Mouse (Mus musculus) small intestine, adult 2 months (tissue): Measurements from ENCODE around the gene Gm5737. TPM values are rescaled to one million over a fixed set of nuclear protein-coding genes. Genes with fewer than 3 reads are reported as not detected.

ENCODE experiments used
- H3K27ac ChIP-seq: fragments of 200-500 bp; 2 replicates; pipeline ENCODE4 v1.5.1; 2012; ENCODE audit warnings: low read depth, low read length, control low read depth, inconsistent platforms; ENCODE audit not compliant: insufficient read depth
- H3K27me3 ChIP-seq: fragments of 200-500 bp; 2 replicates; pipeline ENCODE4 v1.6.1; 2012; ENCODE audit warnings: mild to moderate bottlenecking, moderate library complexity, low read length, inconsistent platforms; ENCODE audit not compliant: control insufficient read depth, insufficient read depth
- H3K36me3 ChIP-seq: fragments of 200-500 bp; 2 replicates; pipeline ENCODE4 v1.6.1; 2012; ENCODE audit warnings: mild to moderate bottlenecking, low read length, control low read depth, inconsistent platforms; ENCODE audit not compliant: control insufficient read depth, insufficient read depth
- H3K4me1 ChIP-seq: fragments of 200-500 bp; 2 replicates; pipeline ENCODE4 v1.6.1; 2012; ENCODE audit warnings: low read length, inconsistent platforms, mixed read lengths; ENCODE audit not compliant: control insufficient read depth, insufficient read depth, insufficient read length
- H3K4me3 ChIP-seq: fragments of 200-500 bp; 2 replicates; pipeline ENCODE4 v1.5.1; 2012; ENCODE audit warnings: low read depth, mild to moderate bottlenecking, control low read depth, inconsistent platforms, low read length, moderate library complexity
- CTCF ChIP-seq: fragments of 200-500 bp; IDR thresholded peaks from 2 replicates; pipeline ENCODE4 v1.5.1; 2012; ENCODE audit warnings: low read depth, mild to moderate bottlenecking, control low read depth, inconsistent platforms, low read length, moderate library complexity, mixed read lengths; ENCODE audit not compliant: insufficient replicate concordance, insufficient read length; ENCODE audit errors: extremely low read depth
- POLR2A ChIP-seq: fragments of 200-500 bp; IDR thresholded peaks from 2 replicates; pipeline ENCODE4 v1.6.1; 2012; ENCODE audit warnings: low read depth, mild to moderate bottlenecking, control low read depth, inconsistent platforms, low read length, moderate library complexity
- WGBS: fragments of 180-500 bp; shearing (Covaris S2); methylation state at CpG from one replicate; pipeline ENCODE4 v1.1.7; 2018; 5-methylcytosine and 5-hydroxymethylcytosine counted together
- polyA plus RNA-seq: library from polyadenylated mRNA; depleted of rRNA; stranded (reverse); fragments of >200 nt; gene quantifications from 2 replicates; pipeline ENCODE4 v1.2.3, GENCODE M21; 2012; rRNA removed

Gene Gm5737
- polyA plus RNA-seq, 1 experiment, result not detected

DNA sequence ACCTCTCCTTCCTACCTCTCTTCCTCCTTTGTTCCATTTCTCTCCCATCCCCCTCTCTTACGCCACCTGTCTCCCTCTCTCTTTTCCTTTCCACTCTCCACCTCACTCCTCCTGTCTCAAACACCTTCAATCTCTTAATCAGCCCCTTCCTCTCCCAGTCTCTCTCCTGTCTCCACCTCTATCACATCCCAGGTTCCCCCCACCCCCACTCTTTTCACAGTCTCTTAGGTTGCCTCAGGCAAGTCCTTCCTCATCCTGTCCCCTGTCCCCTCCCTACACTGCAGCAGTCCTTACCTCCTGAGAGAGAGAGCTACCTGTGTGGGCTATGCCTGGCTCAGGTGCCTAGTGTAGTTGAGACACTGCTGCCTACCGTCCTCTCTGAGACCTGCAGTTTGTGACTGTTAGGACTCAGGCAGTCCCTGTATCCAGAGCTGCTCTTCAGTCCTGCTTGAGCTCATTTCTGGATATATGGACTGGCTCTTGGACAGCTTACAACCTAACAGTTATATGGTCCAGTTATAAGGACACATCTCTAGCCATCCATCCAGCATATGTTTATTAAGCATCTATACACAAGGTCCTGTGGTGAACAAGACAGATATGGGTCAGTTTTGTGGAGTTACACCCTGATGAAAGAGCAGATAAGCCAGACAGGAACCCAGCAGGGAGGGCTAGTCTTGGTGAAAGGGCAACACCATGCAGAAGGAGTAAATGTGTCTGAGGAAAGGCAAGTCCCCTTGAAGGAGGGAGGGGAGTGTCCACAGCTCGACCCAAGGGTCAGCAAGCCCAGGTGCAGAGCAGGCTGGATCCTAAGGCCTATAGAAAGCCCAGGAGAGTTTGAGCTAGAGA, 63.6 kb downstream of the Gm5737 start:
- Histone ChIP-seq H3K36me3 (peaks cover 7% of the 10 kb centered on the region), H3K27me3 (no peaks in the 10 kb centered on the region), H3K4me3 (no peak overlapping the region), H3K27ac (peak overlapping the region; percentile 69), H3K4me1 (peaks cover 23% of the 10 kb centered on the region)
- TF ChIP-seq CTCF (no peak), POLR2A (no peak; the same call in 1 of the 2 replicates)
- WGBS, result 41% methylated on average over 3 of the region's 3 CpGs

DNA sequence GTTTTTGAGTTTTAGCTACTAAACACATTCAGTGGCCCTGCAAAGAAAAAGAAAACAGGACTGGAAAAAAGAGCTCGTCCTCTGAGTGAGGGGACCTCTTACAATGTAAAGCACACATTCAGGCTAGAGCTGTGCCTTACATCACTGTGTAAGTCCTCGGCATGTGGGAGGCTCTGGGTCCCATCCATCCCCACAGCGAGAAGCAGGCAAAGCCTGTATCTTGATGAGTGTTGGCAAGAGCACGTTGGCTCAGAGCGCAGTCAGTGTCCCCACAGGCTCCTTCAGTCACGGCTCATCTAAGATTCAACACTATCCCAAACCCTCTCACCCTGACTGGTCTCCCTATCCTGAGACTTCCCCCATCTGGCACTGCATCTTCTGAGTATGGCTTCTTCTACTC, 66.1 kb downstream of the Gm5737 start:
- Histone ChIP-seq H3K27ac (no peak overlapping the region), H3K36me3 (peaks cover 9% of the 10 kb centered on the region), H3K4me1 (peaks cover 23% of the 10 kb centered on the region), H3K4me3 (no peak overlapping the region), H3K27me3 (no peaks in the 10 kb centered on the region)
- 90% methylated on average over 6 of the region's 6 CpGs for WGBS
- no peak for TF ChIP-seq POLR2A

DNA sequence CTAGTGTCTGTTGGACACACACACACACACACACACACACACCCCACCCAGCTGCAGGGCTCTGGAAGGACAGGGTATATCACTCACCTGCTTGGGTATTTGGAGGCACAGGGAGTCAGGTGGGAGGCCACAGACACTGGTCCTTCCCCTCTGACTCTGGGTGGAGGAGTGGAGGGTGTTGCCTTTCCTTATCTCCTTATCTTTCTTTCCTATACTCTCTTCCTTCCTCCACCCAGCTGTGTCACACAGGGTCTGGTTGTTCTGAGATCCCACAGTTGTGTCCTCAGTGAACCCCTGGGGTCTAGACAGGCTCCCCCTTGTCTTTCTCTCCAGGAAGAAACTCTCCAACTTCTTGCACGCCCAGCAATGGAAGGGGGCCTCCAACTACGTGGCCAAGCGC, 67.8 kb downstream of the Gm5737 start:
- 92% methylated on average over 3 of the region's 3 CpGs for WGBS
- TF ChIP-seq POLR2A (no peak), CTCF (no peak)

DNA sequence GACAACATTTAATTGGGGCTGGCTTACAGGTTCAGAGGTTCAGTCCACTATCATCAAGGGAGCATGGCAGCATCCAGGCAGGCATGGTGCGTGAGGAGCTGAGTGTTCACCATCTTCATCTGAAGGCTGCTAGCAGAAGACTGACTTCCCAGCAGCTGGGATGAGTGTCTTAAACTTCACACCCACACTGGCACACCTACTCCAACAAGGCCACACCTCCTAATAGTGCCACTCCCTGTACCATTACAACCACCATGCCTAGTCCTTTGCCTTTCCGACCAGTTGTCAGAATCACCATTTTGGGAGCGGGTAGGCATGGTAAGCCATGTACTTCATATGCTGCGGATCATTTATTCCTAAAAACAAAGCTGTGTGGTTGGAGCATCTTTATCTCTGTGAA, 68.6 kb downstream of the Gm5737 start:
- TF ChIP-seq POLR2A (no peak), CTCF (no peak)
- H3K4me1 ChIP-seq, result peaks cover 15% of the 10 kb centered on the region
- H3K27ac ChIP-seq, result no peak overlapping the region
- no peak overlapping the region for H3K4me3 ChIP-seq
- H3K36me3 ChIP-seq, result peaks cover 13% of the 10 kb centered on the region
- WGBS, result 81% methylated on average over 4 of the region's 4 CpGs
- H3K27me3 ChIP-seq, result no peaks in the 10 kb centered on the region

More for the DNA sequence above, 67.8 kb downstream of the Gm5737 start:
- H3K4me3 ChIP-seq, result no peak overlapping the region
- no peaks in the 10 kb centered on the region for H3K27me3 ChIP-seq
- H3K27ac ChIP-seq, result no peak overlapping the region
- peaks cover 21% of the 10 kb centered on the region for H3K4me1 ChIP-seq
- peaks cover 9% of the 10 kb centered on the region for H3K36me3 ChIP-seq

Other genes with a start within 250 kb of the Gm5737 start
- 40.2 and 62.7 TPM in 2 replicates for gene Uqcrc2, start 177.2 kb upstream of the Gm5737 start, polyA plus RNA-seq
- gene Pdzd9, start 142.0 kb upstream of the Gm5737 start, polyA plus RNA-seq, result not detected in 2 replicates
- gene Mosmo, start 134.7 kb upstream of the Gm5737 start, polyA plus RNA-seq, result 3.8 and 5.3 TPM in 2 replicates
- gene Vwa3a, start 73.0 kb upstream of the Gm5737 start, polyA plus RNA-seq, result 0.03 TPM in 1 of 2 replicates, not detected in the other
- gene Eef2k, start 30.5 kb downstream of the Gm5737 start, polyA plus RNA-seq, result 9.4 and 22.8 TPM in 2 replicates
- gene Polr3e, start 105.4 kb downstream of the Gm5737 start, polyA plus RNA-seq, result 6.9 and 10.9 TPM in 2 replicates
- gene Cdr2, start 169.9 kb downstream of the Gm5737 start, polyA plus RNA-seq, result 37.1 and 51.7 TPM in 2 replicates
- gene Mfsd13b, start 170.1 kb downstream of the Gm5737 start, polyA plus RNA-seq, result 0.11 and 0.13 TPM in 2 replicates
- 15.2 and 22.6 TPM in 2 replicates for gene Mettl9, start 222.1 kb downstream of the Gm5737 start, polyA plus RNA-seq